Mouse (Mus musculus): Measurements from ENCODE around the gene Olfr721-ps1.

DNA sequence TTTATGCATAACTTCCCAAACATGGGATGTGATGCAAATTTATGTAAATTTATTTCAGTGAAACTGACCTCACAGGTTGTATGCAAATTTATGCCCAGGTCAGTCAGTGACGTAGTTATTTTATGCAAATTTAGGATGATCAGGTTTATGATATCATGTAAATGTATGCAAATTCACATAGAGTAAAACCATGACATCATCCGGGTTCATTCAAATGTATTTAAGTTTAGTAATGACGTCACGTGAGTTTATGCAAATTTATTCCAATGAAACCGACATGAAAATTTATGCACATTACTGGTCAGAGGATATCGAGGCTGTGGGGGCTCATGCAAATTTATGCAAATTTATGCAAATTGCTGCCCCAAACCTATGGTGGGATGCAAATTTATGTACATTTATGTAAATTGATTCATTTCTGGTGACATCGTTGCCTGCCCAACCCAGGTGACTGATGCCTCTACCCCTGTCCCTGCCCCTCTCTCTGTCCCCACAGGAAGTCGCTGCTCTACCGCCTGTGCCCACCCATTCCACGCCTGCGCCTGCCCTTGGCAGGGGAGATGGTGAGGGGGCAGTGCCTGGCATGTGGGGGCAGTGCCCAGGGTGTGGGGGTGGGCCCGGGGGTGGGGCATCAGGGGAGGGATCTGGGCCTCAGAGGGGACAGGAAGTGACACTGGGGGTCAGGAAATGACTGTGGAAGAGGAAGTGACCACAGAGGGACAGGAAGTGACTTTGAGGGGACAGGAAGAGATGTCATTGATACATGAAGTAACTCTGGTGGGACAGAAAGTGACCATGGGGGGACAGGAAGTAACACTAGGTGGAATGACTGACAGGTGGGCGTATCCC lies 46.4 kb upstream of the Olfr721-ps1 start:
- TF ChIP-seq GATA1 (IDR thresholded peaks at IDR 0.05; ENCODE audit: borderline replicate concordance, low read length) (no peak), FLI1 (IDR thresholded peaks at IDR 0.05; ENCODE audit: low read length) (no peak)

Measured in megakaryocyte, embryonic 14.5 days (primary cell).